Mouse (Mus musculus) limb, embryonic 14.5 days (tissue): ENCODE measurements around the gene Kank4. TPM values are rescaled to one million over a fixed set of nuclear protein-coding genes. Genes with fewer than 3 reads are reported as not detected.
A peak's percentile ranks its signal among the peaks of the same experiment; 100 is the strongest.

Experiments used
- ATAC-seq: fragments of 200-750 bp; cut with Nextera tagmentation; 2 replicates; pipeline ENCODE4 v1.8.0; 2017; ENCODE audit warnings: low read depth, moderate number of reproducible peaks, moderate TSS enrichment; ENCODE audit not compliant: low FRiP score
- DNase-seq: peaks from one replicate; pipeline ENCODE4 v3.0.0-alpha.2; 2015; ENCODE audit warnings: low spot score
- H3K27ac ChIP-seq: fragments of 300-500 bp; sonication (generic); replicated peaks from 2 replicates; pipeline ENCODE4 v1.5.1; 2014; ENCODE audit warnings: low read depth, mild to moderate bottlenecking, low read length, moderate library complexity, mixed read lengths
- H3K27me3 ChIP-seq: fragments of 300-500 bp; sonication (generic); 2 replicates; pipeline ENCODE4 v1.6.1; 2014; ENCODE audit warnings: low read length, mixed read lengths; ENCODE audit not compliant: control insufficient read depth, insufficient read depth
- H3K36me3 ChIP-seq: fragments of 300-500 bp; sonication (generic); 2 replicates; pipeline ENCODE4 v1.6.1; 2014; ENCODE audit warnings: mild to moderate bottlenecking, low read length, moderate library complexity, mixed read lengths; ENCODE audit not compliant: control insufficient read depth, insufficient read depth
- H3K4me1 ChIP-seq: fragments of 300-500 bp; sonication (generic); 2 replicates; pipeline ENCODE4 v1.6.1; 2014; ENCODE audit warnings: antibody characterized with exemption, low read length, mixed read lengths; ENCODE audit not compliant: control insufficient read depth, insufficient read depth
- H3K4me2 ChIP-seq: fragments of 300-500 bp; sonication (generic); replicated peaks from 2 replicates; pipeline ENCODE4 v1.6.1; 2014; ENCODE audit warnings: low read depth, mild to moderate bottlenecking, low read length, moderate library complexity; ENCODE audit not compliant: severe bottlenecking
- H3K4me3 ChIP-seq: fragments of 300-500 bp; sonication (generic); replicated peaks from 2 replicates; pipeline ENCODE4 v1.5.1; 2014; ENCODE audit warnings: low read length
- H3K9ac ChIP-seq: fragments of 300-500 bp; sonication (generic); 2 replicates; pipeline ENCODE4 v1.6.1; 2014; ENCODE audit warnings: mild to moderate bottlenecking, low read depth, low read length, moderate library complexity; ENCODE audit not compliant: severe bottlenecking
- H3K9me3 ChIP-seq: fragments of 300-500 bp; sonication (generic); 2 replicates; pipeline ENCODE4 v1.6.1; 2016; ENCODE audit warnings: low read length; ENCODE audit not compliant: control insufficient read depth
- POLR2A ChIP-seq: fragments of 200-500 bp; IDR thresholded peaks from 2 replicates; pipeline ENCODE4 v1.8.0; 2012; ENCODE audit warnings: inconsistent platforms, mild to moderate bottlenecking, moderate library complexity, borderline replicate concordance; ENCODE audit not compliant: insufficient read depth, insufficient read length; ENCODE audit errors: extremely low read depth
- WGBS: fragments of 180-500 bp; shearing (Covaris S2); extraction: QIAGEN DNeasy Blood & Tissue Kit; methylation state at CpG from one replicate; pipeline ENCODE4 v1.1.7; 2014; 5-methylcytosine and 5-hydroxymethylcytosine counted together
- polyA plus RNA-seq, 2 experiments: library from polyadenylated mRNA; depleted of rRNA in 1 of 2; stranded (reverse) in 1 of 2; unstranded in 1 of 2; fragments of >200 nt; fragmentation: Nextera tagmentation in 1 of 2; extraction: Ambion mirVana in 1 of 2; gene quantifications; 2 replicates each; pipeline versions ENCODE4 v1.2.1 to v1.2.3; 2012 to 2014

Gene Kank4
- polyA plus RNA-seq, 2 experiments: 3.7 to 11.6 TPM

GRCm38 (mm10) chr4:98816807-98817183 lies 542 bp downstream of the Kank4 start:
- Histone ChIP-seq H3K4me1 (peaks cover 27% of the 10 kb centered on the region), H3K36me3 (no peaks in the 10 kb centered on the region), H3K27me3 (no peaks in the 10 kb centered on the region), H3K27ac (peak overlapping the region; percentile 71), H3K4me3 (peak overlapping the region; percentile 78), H3K4me2 (peak overlapping the region; percentile 91), H3K9ac (peak overlapping the region; percentile 88), H3K9me3 (no peaks in the 10 kb centered on the region)
- TF ChIP-seq POLR2A: no peak
- ATAC-seq: no peak; the same call in 1 of the 2 replicates
- no peak for DNase-seq
- 2% methylated on average over 14 of the region's 14 CpGs for WGBS

- Histone ChIP-seq H3K9me3 (no peaks in the 10 kb centered on the region), H3K27me3 (no peaks in the 10 kb centered on the region), H3K36me3 (no peaks in the 10 kb centered on the region), H3K27ac (no peak overlapping the region), H3K4me1 (peaks cover 41% of the 10 kb centered on the region), H3K4me2 (no peak overlapping the region), H3K9ac (no peak overlapping the region), H3K4me3 (no peak overlapping the region)
- ATAC-seq (no peak), DNase-seq (no peak)
- WGBS: 67% methylated on average over 9 of the region's 9 CpGs
- no peak for TF ChIP-seq POLR2A
Measured at GRCm38 (mm10) chr4:98806306-98806705, 11.0 kb downstream of the Kank4 start.

- no peak for ATAC-seq
- no peak overlapping the region for H3K9ac ChIP-seq
Measured at GRCm38 (mm10) chr4:98805291-98806048, 11.9 kb downstream of the Kank4 start.

GRCm38 (mm10) chr4:98804476-98805134 lies 12.7 kb downstream of the Kank4 start:
- TF ChIP-seq POLR2A: no peak
- H3K9ac ChIP-seq: no peak overlapping the region
- no peaks in the 10 kb centered on the region for H3K9me3 ChIP-seq
- no peak for ATAC-seq
- H3K27ac ChIP-seq: peak overlapping the region; percentile 3
- DNase-seq: no peak
- H3K4me2 ChIP-seq: no peak overlapping the region
- 29% methylated on average over 7 of the region's 7 CpGs for WGBS
- H3K4me1 ChIP-seq: peaks cover 47% of the 10 kb centered on the region
- H3K4me3 ChIP-seq: no peak overlapping the region
- 0 out of 2 replicates have a peak, but pooled peaks cover 4% of the 10 kb centered on the region for H3K36me3 ChIP-seq
- no peaks in the 10 kb centered on the region for H3K27me3 ChIP-seq

More at GRCm38 (mm10) chr4:98805291-98806048, 11.9 kb downstream of the Kank4 start:
- no peak overlapping the region for H3K4me3 ChIP-seq
- H3K4me2 ChIP-seq: no peak overlapping the region
- no peaks in the 10 kb centered on the region for H3K36me3 ChIP-seq
- peak overlapping the region; percentile 3 for H3K27ac ChIP-seq
- H3K27me3 ChIP-seq: no peaks in the 10 kb centered on the region
- no peak for TF ChIP-seq POLR2A
- H3K9me3 ChIP-seq: no peaks in the 10 kb centered on the region
- WGBS: 22% methylated on average over 12 of the region's 12 CpGs
- H3K4me1 ChIP-seq: peaks cover 43% of the 10 kb centered on the region
- DNase-seq: no peak

GRCm38 (mm10) chr4:98801775-98802174 lies 15.6 kb downstream of the Kank4 start:
- H3K4me3 ChIP-seq: no peak overlapping the region
- no peaks in the 10 kb centered on the region for H3K27me3 ChIP-seq
- WGBS: 81% methylated on average over 11 of the region's 11 CpGs
- DNase-seq (no peak), ATAC-seq (no peak)
- H3K36me3 ChIP-seq: 0 out of 2 replicates have a peak, but pooled peaks cover 4% of the 10 kb centered on the region
- peaks cover 56% of the 10 kb centered on the region for H3K4me1 ChIP-seq
- no peak overlapping the region for H3K4me2 ChIP-seq
- no peak for TF ChIP-seq POLR2A
- H3K27ac ChIP-seq: no peak overlapping the region
- no peak overlapping the region for H3K9ac ChIP-seq
- no peaks in the 10 kb centered on the region for H3K9me3 ChIP-seq
